Mouse (Mus musculus): ENCODE results near the gene Sf3a1. TPM values are rescaled to one million over a fixed set of nuclear protein-coding genes. Genes with fewer than 3 reads are reported as not detected.

The Sf3a1 gene
- polyA plus RNA-seq, 1 experiment from 2014 or later, result 51.9 TPM

DNA sequence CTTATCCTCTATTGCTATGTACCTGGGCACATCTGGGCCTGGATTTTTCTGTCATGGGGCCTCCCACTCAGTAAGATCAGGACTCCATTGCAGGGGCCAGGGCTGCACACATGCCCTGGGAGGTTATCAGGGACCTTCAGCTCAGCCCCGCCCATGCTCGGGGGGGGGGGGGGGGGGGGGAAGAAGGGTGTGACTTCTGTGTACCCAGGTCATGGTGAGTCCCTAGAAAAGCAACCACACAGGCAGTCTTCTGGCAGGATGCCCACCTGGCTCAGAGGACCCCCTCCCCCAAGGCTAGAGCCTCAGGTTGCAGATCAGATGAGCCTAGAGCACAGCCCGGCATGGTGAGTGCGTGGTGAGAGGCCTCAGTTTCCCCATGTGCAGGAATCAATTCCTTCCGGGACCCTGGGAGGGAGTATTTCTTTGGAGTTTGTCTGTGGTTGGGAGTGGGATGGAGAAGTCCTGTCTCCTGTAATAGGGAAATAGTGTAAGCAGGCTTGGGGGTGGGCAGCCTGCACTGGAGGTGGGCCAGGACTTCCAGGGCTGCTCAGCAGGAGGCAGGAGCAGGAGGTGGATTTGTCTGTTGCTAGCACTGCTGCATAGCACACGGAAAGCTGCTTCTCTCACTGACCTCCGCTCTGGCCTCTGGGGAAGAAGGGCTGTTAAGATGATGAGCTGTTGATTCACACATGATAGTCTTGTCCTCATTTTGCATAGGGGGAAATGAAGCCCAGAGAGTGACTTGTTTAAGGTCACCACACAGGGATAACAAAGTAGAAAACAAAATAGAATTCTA, 63.4 kb downstream of the Sf3a1 start:
- no peak overlapping the region for H3K27ac ChIP-seq (replicated peaks)
- H3K9me3 ChIP-seq, result no peaks in the 10 kb centered on the region
- no peak overlapping the region for H3K4me3 ChIP-seq
- peaks cover 12% of the 10 kb centered on the region; the same call in 1 of the 2 replicates for H3K27me3 ChIP-seq
- ATAC-seq (replicated peaks), result no peak
- WGBS, result 36% methylated on average over 6 of the region's 7 CpGs
- no peak overlapping the region for H3K9ac ChIP-seq (replicated peaks)
- no peaks in the 10 kb centered on the region for H3K36me3 ChIP-seq
- no peak overlapping the region for H3K4me2 ChIP-seq (replicated peaks)
- no peaks in the 10 kb centered on the region for H3K4me1 ChIP-seq

DNA sequence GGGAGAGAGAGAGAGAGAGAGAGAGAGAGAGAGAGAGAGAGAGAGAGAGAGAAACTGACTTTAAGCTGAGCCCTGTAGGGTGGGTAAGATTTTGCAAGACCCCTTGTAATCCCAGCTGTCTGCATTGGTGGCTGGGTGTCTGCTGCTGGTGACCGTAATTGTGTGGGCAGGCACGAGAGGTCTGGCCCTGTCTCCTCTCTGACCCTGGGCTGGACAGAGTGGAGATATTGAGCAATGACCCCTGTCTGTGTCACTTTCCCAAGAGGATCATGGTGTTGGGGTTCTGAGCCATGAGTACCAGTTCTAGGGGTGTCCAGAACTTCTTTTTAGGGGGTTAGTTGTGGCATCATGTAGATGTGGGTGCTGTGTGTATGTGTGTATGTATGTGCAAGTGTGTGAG, 64.1 kb downstream of the Sf3a1 start:
- H3K9me3 ChIP-seq, result no peaks in the 10 kb centered on the region
- H3K4me3 ChIP-seq, result no peak overlapping the region
- 56% methylated on average over 2 of the region's 2 CpGs for WGBS
- 0 out of 2 replicates have a peak, but pooled peaks cover 6% of the 10 kb centered on the region for H3K27me3 ChIP-seq
- H3K4me2 ChIP-seq (replicated peaks), result no peak overlapping the region
- no peaks in the 10 kb centered on the region for H3K4me1 ChIP-seq
- H3K9ac ChIP-seq (replicated peaks), result no peak overlapping the region
- H3K36me3 ChIP-seq, result no peaks in the 10 kb centered on the region
- no peak for ATAC-seq (replicated peaks)
- no peak overlapping the region for H3K27ac ChIP-seq (replicated peaks)

DNA sequence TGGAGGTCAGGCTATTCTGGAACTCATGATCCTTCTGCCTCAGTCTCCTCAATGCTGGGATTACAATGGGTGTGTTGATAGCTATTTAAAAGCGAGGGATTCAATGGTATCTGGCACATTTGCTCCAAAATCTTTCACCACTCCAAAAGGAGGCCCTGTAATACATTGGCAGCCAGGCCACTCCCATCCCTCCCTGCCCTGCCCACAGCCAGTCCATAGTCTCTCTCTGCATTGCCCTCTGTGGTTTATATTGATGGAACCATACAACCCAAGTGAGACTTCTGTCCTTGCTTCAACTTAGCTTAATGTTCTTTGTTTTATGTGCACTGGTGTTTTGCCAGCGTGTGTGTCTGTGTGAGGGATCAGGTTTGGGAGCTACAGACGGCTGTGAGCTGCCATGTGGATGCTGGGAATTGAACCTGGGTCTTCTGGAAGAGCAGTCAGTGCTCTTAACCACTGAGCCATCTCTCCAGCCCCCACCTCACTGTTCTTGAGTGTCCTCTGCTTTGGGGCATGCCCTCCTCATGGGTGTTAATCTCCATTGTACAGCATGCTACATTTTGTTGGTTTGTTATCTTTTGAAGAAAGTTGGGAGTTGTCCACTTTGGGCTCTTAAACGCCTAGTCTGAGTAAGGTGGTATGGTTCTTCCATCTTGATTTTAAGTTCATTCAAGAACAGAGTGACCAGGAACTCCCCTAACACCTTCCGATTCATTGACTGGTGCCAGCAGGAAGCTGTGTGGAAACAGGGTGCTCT, 66.6 kb downstream of the Sf3a1 start:
- no peaks in the 10 kb centered on the region for H3K4me1 ChIP-seq
- no peak overlapping the region for H3K27ac ChIP-seq (replicated peaks)
- no peaks in the 10 kb centered on the region for H3K27me3 ChIP-seq
- H3K9me3 ChIP-seq, result no peaks in the 10 kb centered on the region
- ATAC-seq (replicated peaks), result no peak
- no peak overlapping the region for H3K9ac ChIP-seq (replicated peaks)
- no peak overlapping the region for H3K4me3 ChIP-seq
- no peak overlapping the region for H3K4me2 ChIP-seq (replicated peaks)
- H3K36me3 ChIP-seq, result no peaks in the 10 kb centered on the region
- 83% methylated on average over 5 of the region's 5 CpGs for WGBS

DNA sequence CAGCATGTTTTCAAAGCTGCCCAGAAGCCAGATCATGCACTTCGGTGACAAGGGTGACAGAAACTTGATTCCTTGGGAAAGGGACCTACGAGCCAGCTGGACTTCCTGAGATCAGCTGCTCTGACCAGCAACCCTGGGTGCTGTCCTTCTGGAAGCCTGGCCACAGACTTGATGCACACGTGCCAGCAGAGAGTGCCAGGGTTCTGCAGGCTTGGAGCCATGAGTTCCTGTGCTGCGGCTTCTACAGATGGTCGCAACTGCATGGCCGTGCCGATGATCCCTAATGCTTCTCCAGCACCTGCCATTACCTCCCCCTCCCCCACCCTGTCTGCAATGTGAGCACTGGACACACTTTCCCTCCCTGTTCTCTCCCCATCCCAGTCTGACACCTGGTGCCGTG, 68.3 kb downstream of the Sf3a1 start:
- Histone ChIP-seq H3K4me2 (replicated peaks) (no peak overlapping the region), H3K4me3 (no peak overlapping the region), H3K27me3 (no peaks in the 10 kb centered on the region), H3K9me3 (no peaks in the 10 kb centered on the region), H3K36me3 (no peaks in the 10 kb centered on the region), H3K9ac (replicated peaks) (no peak overlapping the region), H3K4me1 (no peaks in the 10 kb centered on the region), H3K27ac (replicated peaks) (no peak overlapping the region)
- WGBS, result 53% methylated on average over 8 of the region's 8 CpGs
- no peak for ATAC-seq (replicated peaks)

DNA sequence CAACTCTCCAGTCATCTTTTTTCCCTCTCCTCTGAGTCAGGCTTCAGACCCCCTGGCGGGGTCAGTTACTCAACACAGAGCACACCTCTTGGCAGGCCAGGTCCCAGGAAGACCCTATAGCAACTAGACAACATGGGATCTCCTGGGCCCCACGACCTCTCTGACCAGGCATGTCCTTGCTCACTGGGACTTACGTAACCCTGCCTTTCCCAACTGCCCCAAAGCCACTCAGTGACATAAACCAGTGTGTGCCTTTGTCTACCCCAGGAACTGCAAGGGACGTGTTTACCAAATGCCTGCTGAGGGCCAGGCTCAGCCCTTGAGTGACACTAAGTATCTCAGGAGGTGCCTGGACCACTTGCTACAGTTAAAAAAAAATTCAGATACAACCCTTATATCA, 69.7 kb downstream of the Sf3a1 start:
- Histone ChIP-seq H3K4me2 (replicated peaks) (no peak overlapping the region), H3K9ac (replicated peaks) (no peak overlapping the region), H3K27ac (replicated peaks) (no peak overlapping the region), H3K4me1 (no peaks in the 10 kb centered on the region), H3K36me3 (no peaks in the 10 kb centered on the region), H3K4me3 (no peak overlapping the region), H3K27me3 (no peaks in the 10 kb centered on the region), H3K9me3 (no peaks in the 10 kb centered on the region)
- ATAC-seq (replicated peaks), result no peak
- 72% methylated on average over 4 of the region's 4 CpGs for WGBS

DNA sequence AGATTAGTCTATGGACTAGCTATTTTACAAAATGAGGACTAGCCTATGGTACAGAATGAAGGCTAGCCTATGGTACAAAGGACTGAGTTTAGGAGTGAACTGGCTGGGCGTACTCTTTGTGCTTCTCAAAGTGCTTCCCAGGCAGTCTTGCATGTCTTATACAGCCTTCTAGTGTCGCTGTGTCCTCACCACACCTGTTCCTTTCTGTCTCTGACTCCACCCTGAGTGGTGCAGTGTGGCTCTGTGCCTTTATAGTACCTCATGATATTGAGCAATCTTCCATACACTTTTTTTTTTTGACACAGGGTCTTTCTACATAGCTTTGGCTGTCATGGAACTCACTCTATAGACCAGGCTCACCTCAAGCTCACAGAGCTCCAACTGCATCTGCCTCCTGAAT, 71.3 kb downstream of the Sf3a1 start:
- WGBS, result 90% methylated on average over 2 of the region's 2 CpGs
- Histone ChIP-seq H3K4me1 (no peaks in the 10 kb centered on the region), H3K9me3 (no peaks in the 10 kb centered on the region), H3K4me2 (replicated peaks) (no peak overlapping the region), H3K4me3 (no peak overlapping the region), H3K9ac (replicated peaks) (no peak overlapping the region), H3K27ac (replicated peaks) (no peak overlapping the region), H3K36me3 (no peaks in the 10 kb centered on the region), H3K27me3 (no peaks in the 10 kb centered on the region)
- ATAC-seq (replicated peaks), result no peak

Small RNA genes within 50 kb of the gene (microRNA-seq; reads per million reads assigned to microRNA genes)
- 5.1 reads per million, percentile 19 among the genes with 10 or more reads in this experiment for gene Mir3060

Other genes with a start within 250 kb of the Sf3a1 start
- 13.2 and 13.7 TPM in 2 replicates for gene Slc35e4, start 245.7 kb upstream of the Sf3a1 start, polyA plus RNA-seq (2015; fragmentation: Nextera tagmentation; extraction: Ambion mirVana)
- gene Tcn2, start 228.2 kb upstream of the Sf3a1 start, polyA plus RNA-seq (2015; fragmentation: Nextera tagmentation; extraction: Ambion mirVana), result 14.1 and 15.3 TPM in 2 replicates
- 70.5 and 71.6 TPM in 2 replicates for gene Pes1, start 196.4 kb upstream of the Sf3a1 start, polyA plus RNA-seq (2015; fragmentation: Nextera tagmentation; extraction: Ambion mirVana)
- not detected in 2 replicates for gene 4930556J24Rik, start 183.6 kb upstream of the Sf3a1 start, polyA plus RNA-seq (2015; fragmentation: Nextera tagmentation; extraction: Ambion mirVana)
- 1.5 and 2.0 TPM in 2 replicates for gene Gal3st1, start 176.7 kb upstream of the Sf3a1 start, polyA plus RNA-seq (2015; fragmentation: Nextera tagmentation; extraction: Ambion mirVana)
- not detected in 2 replicates for gene Sec14l4, start 128.9 kb upstream of the Sf3a1 start, polyA plus RNA-seq (2015; fragmentation: Nextera tagmentation; extraction: Ambion mirVana)
- 0.75 and 0.91 TPM in 2 replicates for gene Sec14l3, start 95.5 kb upstream of the Sf3a1 start, polyA plus RNA-seq (2015; fragmentation: Nextera tagmentation; extraction: Ambion mirVana)
- gene Mtfp1, start 64.9 kb upstream of the Sf3a1 start, polyA plus RNA-seq (2015; fragmentation: Nextera tagmentation; extraction: Ambion mirVana), result 7.3 and 7.7 TPM in 2 replicates
- gene Sec14l2, start 36.9 kb upstream of the Sf3a1 start, polyA plus RNA-seq (2015; fragmentation: Nextera tagmentation; extraction: Ambion mirVana), result 1.5 and 2.4 TPM in 2 replicates
- 47.2 and 49.7 TPM in 2 replicates for gene Rnf215, start 25.1 kb upstream of the Sf3a1 start, polyA plus RNA-seq (2015; fragmentation: Nextera tagmentation; extraction: Ambion mirVana)
- gene Ccdc157, start 57 bp upstream of the Sf3a1 start, polyA plus RNA-seq (2015; fragmentation: Nextera tagmentation; extraction: Ambion mirVana), result 6.7 and 6.9 TPM in 2 replicates
- 30.2 and 31.1 TPM in 2 replicates for gene Tbc1d10a, start 26.4 kb downstream of the Sf3a1 start, polyA plus RNA-seq (2015; fragmentation: Nextera tagmentation; extraction: Ambion mirVana)
- gene Castor1, start 57.9 kb downstream of the Sf3a1 start, polyA plus RNA-seq (2015; fragmentation: Nextera tagmentation; extraction: Ambion mirVana), result 1.4 and 1.5 TPM in 2 replicates
- gene Osm, start 76.1 kb downstream of the Sf3a1 start, polyA plus RNA-seq (2015; fragmentation: Nextera tagmentation; extraction: Ambion mirVana), result not detected in 2 replicates
- gene Lif, start 97.2 kb downstream of the Sf3a1 start, polyA plus RNA-seq (2015; fragmentation: Nextera tagmentation; extraction: Ambion mirVana), result not detected in 2 replicates